Mouse (Mus musculus): ENCODE data around the gene Tmed9. TPM values are rescaled to one million over a fixed set of nuclear protein-coding genes. Genes with fewer than 3 reads are reported as not detected.
A peak's percentile ranks its signal among the peaks of the same experiment; 100 is the strongest.

Gene Tmed9
- 100 to 1,000 TPM; 129 to 134 TPM for total RNA-seq (2021)

- intact Hi-C loops (cut with DNase I), result no loop called here
- no peak for DNase-seq (ENCODE audit: low spot score in 2 of 2)
These were observed at the start of gene Tmed9 for GRCm38 (mm10) chr13:55573432-55573831. TSS of gene Tmed9 (plus strand) at chr13:55573732.

GRCm38 (mm10) chr13:55523951-55524600, 49.5 kb upstream of the Tmed9 start:
- DNase-seq (ENCODE audit: low spot score in 2 of 2), result no peak
- intact Hi-C loops (cut with DNase I), result no loop called here

- DNase-seq (ENCODE audit: low spot score in 2 of 2), result no peak
- intact Hi-C loops (cut with DNase I), result no loop called here
These were observed 47.6 kb upstream of the Tmed9 start for GRCm38 (mm10) chr13:55525733-55526553.

- intact Hi-C loops (cut with DNase I), result no loop called here
- no peak for DNase-seq (ENCODE audit: low spot score in 2 of 2)
These were observed 46.3 kb upstream of the Tmed9 start for GRCm38 (mm10) chr13:55527212-55527611.

- peak in 1 of 2 experiments; percentile 69 for DNase-seq (ENCODE audit: low spot score in 2 of 2)
- intact Hi-C loops (cut with DNase I), result no loop called here
These were observed 45.4 kb upstream of the Tmed9 start for GRCm38 (mm10) chr13:55527834-55528772.

GRCm38 (mm10) chr13:55529198-55529915, 44.2 kb upstream of the Tmed9 start, which contains the start of gene Dok3:
TSS of gene Dok3 (minus strand) at chr13:55529296.
- no peak for DNase-seq (ENCODE audit: low spot score in 2 of 2)
- intact Hi-C loops (cut with DNase I), result no loop called here

- intact Hi-C loops (cut with DNase I), result loop anchor here (5.0 kb wide), 1 partner anchor 128 kb away; no protein-coding TSS in a partner anchor
- DNase-seq (ENCODE audit: low spot score in 2 of 2), result no peak
These were observed 38.3 kb upstream of the Tmed9 start for GRCm38 (mm10) chr13:55535191-55535590.

- intact Hi-C loops (cut with DNase I), result loop anchor here (5.0 kb wide), 1 partner anchor 128 kb away; no protein-coding TSS in a partner anchor
- DNase-seq (ENCODE audit: low spot score in 2 of 2), result no peak
These were observed 37.7 kb upstream of the Tmed9 start for GRCm38 (mm10) chr13:55535796-55536193.

- peak; percentile 100 for DNase-seq (ENCODE audit: low spot score in 2 of 2)
- intact Hi-C loops (cut with DNase I), result loop anchor here (5.0 kb wide), 1 partner anchor 129 kb away; no protein-coding TSS in a partner anchor
These were observed 37.0 kb upstream of the Tmed9 start, which contains the start of gene Ddx41 for GRCm38 (mm10) chr13:55536194-55537175. TSS of gene Ddx41 (minus strand) at chr13:55536658.

GRCm38 (mm10) chr13:55540933-55541332, 32.6 kb upstream of the Tmed9 start:
- peak; percentile 46 to 52 for DNase-seq (ENCODE audit: low spot score in 2 of 2)
- intact Hi-C loops (cut with DNase I), result no loop called here

GRCm38 (mm10) chr13:55542891-55543290, 30.6 kb upstream of the Tmed9 start:
- DNase-seq (ENCODE audit: low spot score in 2 of 2), result no peak
- intact Hi-C loops (cut with DNase I), result no loop called here

GRCm38 (mm10) chr13:55543447-55543846, 30.1 kb upstream of the Tmed9 start:
- no peak for DNase-seq (ENCODE audit: low spot score in 2 of 2)

GRCm38 (mm10) chr13:55544792-55545191, 28.7 kb upstream of the Tmed9 start:
- no peak for DNase-seq (ENCODE audit: low spot score in 2 of 2)
- intact Hi-C loops (cut with DNase I), result no loop called here

More at GRCm38 (mm10) chr13:55543447-55543846, 30.1 kb upstream of the Tmed9 start:
- intact Hi-C loops (cut with DNase I), result no loop called here

GRCm38 (mm10) chr13:55547916-55548315, 25.6 kb upstream of the Tmed9 start:
- DNase-seq (ENCODE audit: low spot score in 2 of 2), result no peak
- intact Hi-C loops (cut with DNase I), result no loop called here

GRCm38 (mm10) chr13:55548426-55548825, 25.1 kb upstream of the Tmed9 start:
- DNase-seq (ENCODE audit: low spot score in 2 of 2), result no peak
- intact Hi-C loops (cut with DNase I), result no loop called here

- DNase-seq (ENCODE audit: low spot score in 2 of 2), result no peak
- intact Hi-C loops (cut with DNase I), result no loop called here
These were observed 24.5 kb upstream of the Tmed9 start for GRCm38 (mm10) chr13:55549061-55549460.

GRCm38 (mm10) chr13:55555921-55556320, 17.6 kb upstream of the Tmed9 start:
- intact Hi-C loops (cut with DNase I), result no loop called here

GRCm38 (mm10) chr13:55557499-55557898, 16.0 kb upstream of the Tmed9 start:
- intact Hi-C loops (cut with DNase I), result no loop called here
- no peak for DNase-seq (ENCODE audit: low spot score in 2 of 2)

More at GRCm38 (mm10) chr13:55555921-55556320, 17.6 kb upstream of the Tmed9 start:
- DNase-seq (ENCODE audit: low spot score in 2 of 2), result no peak

Data from left cerebral cortex, postnatal 25 days (tissue).